Mouse (Mus musculus) forebrain, postnatal 0 days (tissue): ENCODE measurements at regions not wholly inside any gene's neighbourhood (a gene's known extent, or its start where the extent isn't known, plus 50 kb on each side); places are given as distances from the start of the nearest gene placed in this dataset.

Experiments used
- ATAC-seq: fragments of 200-750 bp; cut with Nextera tagmentation; 2 replicates; pipeline ENCODE4 v1.8.0; 2017; ENCODE audit warnings: mild to moderate bottlenecking, moderate library complexity
- DNase-seq: peaks from one replicate; pipeline ENCODE4 v3.0.0-alpha.2; 2015
- H3K27ac ChIP-seq: fragments of 300-500 bp; sonication (generic); 2 replicates; pipeline ENCODE4 v1.5.1; 2014; ENCODE audit warnings: low read depth, mild to moderate bottlenecking, antibody characterized with exemption, low read length, moderate library complexity, mixed read lengths
- H3K27me3 ChIP-seq: fragments of 300-500 bp; sonication (generic); 2 replicates; pipeline ENCODE4 v1.6.1; 2014; ENCODE audit warnings: mild to moderate bottlenecking, low read length, mixed read lengths; ENCODE audit not compliant: insufficient read depth
- H3K36me3 ChIP-seq: fragments of 300-500 bp; sonication (generic); 2 replicates; pipeline ENCODE4 v1.6.1; 2014; ENCODE audit warnings: mild to moderate bottlenecking, moderate library complexity; ENCODE audit not compliant: insufficient read depth
- H3K4me1 ChIP-seq: fragments of 300-500 bp; sonication (generic); 2 replicates; pipeline ENCODE4 v1.6.1; 2014; ENCODE audit warnings: antibody characterized with exemption; ENCODE audit not compliant: insufficient read depth
- H3K4me2 ChIP-seq: fragments of 300-500 bp; sonication (generic); 2 replicates; pipeline ENCODE4 v1.6.1; 2014; ENCODE audit warnings: low read depth, mild to moderate bottlenecking, moderate library complexity
- H3K4me3 ChIP-seq: fragments of 300-500 bp; sonication (generic); 2 replicates; pipeline ENCODE4 v1.5.1; 2014; ENCODE audit warnings: low read depth, low read length, mixed read lengths
- H3K9ac ChIP-seq: fragments of 300-500 bp; sonication (generic); 2 replicates; pipeline ENCODE4 v1.6.1; 2014; ENCODE audit warnings: mild to moderate bottlenecking
- H3K9me3 ChIP-seq: fragments of 300-500 bp; sonication (generic); 2 replicates; pipeline ENCODE4 v1.6.1; 2016; ENCODE audit warnings: low read length
- CTCF ChIP-seq: sonication (generic); IDR thresholded peaks from 2 replicates; pipeline ENCODE4 v1.5.1; 2016; ENCODE audit warnings: antibody characterized with exemption, control low read depth, low read depth
- WGBS: fragments of 180-500 bp; shearing (Covaris S2); extraction: QIAGEN DNeasy Blood & Tissue Kit; methylation state at CpG from one replicate; pipeline ENCODE4 v1.1.7; 2014; 5-methylcytosine and 5-hydroxymethylcytosine counted together

DNA sequence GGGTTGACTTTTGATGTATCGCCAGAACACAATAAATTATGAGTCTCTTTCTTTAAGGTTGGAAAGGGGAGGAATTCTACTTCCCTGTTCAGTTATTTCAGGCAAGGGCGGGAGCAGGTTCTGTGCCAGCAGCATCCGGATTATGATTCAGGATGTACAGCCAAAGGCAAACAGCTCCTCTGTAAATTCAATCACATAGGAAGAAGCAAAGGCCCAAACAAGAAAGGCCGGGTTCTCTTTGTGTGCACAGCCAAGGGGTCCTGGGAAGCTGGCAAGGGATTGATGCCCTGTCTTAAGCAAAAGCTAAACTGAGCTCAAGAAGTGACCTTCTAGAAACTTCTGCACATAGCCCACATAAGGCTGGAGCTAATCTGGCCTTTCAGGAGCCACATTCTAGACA lies 135.9 kb upstream of the Hes1 start:
- Histone ChIP-seq H3K27me3 (no peaks in the 10 kb centered on the region), H3K4me2 (no peak overlapping the region), H3K9me3 (no peaks in the 10 kb centered on the region), H3K27ac (no peak overlapping the region), H3K4me3 (no peak overlapping the region), H3K4me1 (no peaks in the 10 kb centered on the region), H3K36me3 (no peaks in the 10 kb centered on the region), H3K9ac (no peak overlapping the region)
- WGBS = 82% methylated on average over 4 of the region's 4 CpGs
- no peak for TF ChIP-seq CTCF
- ATAC-seq (no peak), DNase-seq (no peak)

GRCm38 (mm10) chr16:29931746-29932351 lies 132.3 kb upstream of the Hes1 start:
- Histone ChIP-seq H3K27ac (no peak overlapping the region), H3K9me3 (no peaks in the 10 kb centered on the region), H3K27me3 (no peaks in the 10 kb centered on the region), H3K4me2 (no peak overlapping the region), H3K36me3 (no peaks in the 10 kb centered on the region), H3K9ac (no peak overlapping the region), H3K4me1 (no peaks in the 10 kb centered on the region), H3K4me3 (no peak overlapping the region)
- 72% methylated on average over 10 of the region's 10 CpGs for WGBS
- no peak for DNase-seq
- no peak for TF ChIP-seq CTCF
- ATAC-seq = no peak

GRCm38 (mm10) chr16:29934649-29935048 lies 129.5 kb upstream of the Hes1 start:
- DNase-seq = no peak
- 74% methylated on average over 1 of the region's 1 CpGs for WGBS
- H3K36me3 ChIP-seq = no peaks in the 10 kb centered on the region
- TF ChIP-seq CTCF = no peak
- H3K9ac ChIP-seq = no peak overlapping the region
- no peaks in the 10 kb centered on the region for H3K9me3 ChIP-seq
- no peaks in the 10 kb centered on the region for H3K4me1 ChIP-seq
- no peaks in the 10 kb centered on the region for H3K27me3 ChIP-seq
- ATAC-seq = no peak
- no peak overlapping the region for H3K27ac ChIP-seq
- H3K4me3 ChIP-seq = no peak overlapping the region
- H3K4me2 ChIP-seq = no peak overlapping the region

- H3K9me3 ChIP-seq = no peaks in the 10 kb centered on the region
- WGBS = 96% methylated on average over 9 of the region's 9 CpGs
- ATAC-seq (no peak), DNase-seq (no peak)
- TF ChIP-seq CTCF = no peak
- no peak overlapping the region for H3K4me3 ChIP-seq
- H3K27me3 ChIP-seq = no peaks in the 10 kb centered on the region
- no peaks in the 10 kb centered on the region for H3K36me3 ChIP-seq
- H3K9ac ChIP-seq = no peak overlapping the region
- no peaks in the 10 kb centered on the region for H3K4me1 ChIP-seq
- no peak overlapping the region for H3K27ac ChIP-seq
- no peak overlapping the region for H3K4me2 ChIP-seq
Observed at GRCm38 (mm10) chr16:29938700-29939099, 125.5 kb upstream of the Hes1 start.

DNA sequence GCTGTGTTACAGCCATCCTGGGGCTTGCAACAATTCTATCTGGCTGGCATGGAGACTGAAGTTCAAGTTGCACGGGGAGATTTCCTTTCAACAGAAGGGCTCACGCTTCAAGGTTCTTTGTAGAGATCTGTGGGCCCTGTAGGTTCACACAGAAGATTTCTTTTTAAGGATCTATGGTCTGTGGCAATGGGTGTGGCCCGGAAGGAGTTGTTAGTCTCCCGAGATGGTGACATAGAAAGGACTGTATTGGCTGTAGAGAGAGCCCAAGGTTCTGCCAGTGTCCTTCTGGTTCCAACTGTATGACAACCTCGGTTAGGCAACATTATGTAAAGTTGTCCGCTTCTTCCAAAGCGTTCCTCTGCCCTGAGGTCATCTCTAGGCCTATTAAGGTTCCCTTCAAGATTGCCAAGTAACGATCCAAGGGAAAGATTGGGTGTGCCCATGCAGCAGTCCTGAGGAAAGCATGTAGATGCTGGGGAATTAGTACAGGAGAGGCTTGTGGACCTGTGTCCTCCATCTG lies 124.8 kb upstream of the Hes1 start:
- Histone ChIP-seq H3K4me3 (no peak overlapping the region), H3K36me3 (no peaks in the 10 kb centered on the region), H3K27me3 (no peaks in the 10 kb centered on the region), H3K9ac (no peak overlapping the region), H3K4me1 (no peaks in the 10 kb centered on the region), H3K9me3 (no peaks in the 10 kb centered on the region), H3K27ac (no peak overlapping the region), H3K4me2 (no peak overlapping the region)
- ATAC-seq (no peak), DNase-seq (no peak)
- 92% methylated on average over 8 of the region's 8 CpGs for WGBS
- TF ChIP-seq CTCF = no peak

DNA sequence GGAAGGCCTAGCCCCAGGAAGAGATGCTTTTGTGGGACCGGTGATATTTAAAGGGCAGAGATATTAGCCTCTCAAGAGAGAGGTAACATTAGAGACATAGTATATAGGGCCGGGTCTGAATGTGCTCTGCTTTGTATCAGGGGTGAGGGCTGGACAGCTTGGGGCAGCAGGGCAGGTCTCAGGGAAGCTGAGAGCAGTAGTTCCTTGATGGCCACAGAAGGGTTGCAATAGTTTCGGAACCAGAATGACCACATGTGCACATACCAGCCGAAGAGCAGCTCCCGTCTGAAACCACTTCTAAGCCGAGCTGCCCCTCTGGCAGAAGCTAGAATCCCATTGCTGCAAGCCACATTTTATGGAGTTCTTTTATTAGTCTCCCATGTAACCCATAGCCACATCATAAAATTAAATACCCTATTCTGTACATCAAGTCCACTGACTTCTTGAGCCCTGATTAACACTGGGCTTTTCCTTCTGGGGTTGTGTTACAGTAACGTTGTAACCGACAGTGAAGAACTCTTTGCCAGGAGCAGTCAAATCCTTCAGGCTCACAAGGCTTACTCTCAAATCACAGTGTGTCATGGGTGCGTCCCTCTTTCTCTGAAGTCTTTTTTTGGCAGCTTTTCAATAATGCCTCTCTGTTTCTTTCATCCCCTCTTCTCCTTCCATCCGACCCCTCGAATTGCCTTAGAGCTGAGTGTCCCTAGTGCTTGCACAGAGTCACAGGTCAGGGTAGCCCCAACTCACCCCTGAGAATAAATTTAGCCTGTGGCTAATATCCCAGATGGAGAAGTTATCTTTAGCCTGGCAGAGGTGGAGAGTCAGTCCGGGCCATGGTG lies 124.1 kb upstream of the Hes1 start:
- Histone ChIP-seq H3K36me3 (no peaks in the 10 kb centered on the region), H3K27me3 (no peaks in the 10 kb centered on the region), H3K9ac (no peak overlapping the region), H3K4me1 (no peaks in the 10 kb centered on the region), H3K4me3 (no peak overlapping the region), H3K4me2 (no peak overlapping the region), H3K9me3 (no peaks in the 10 kb centered on the region), H3K27ac (no peak overlapping the region)
- DNase-seq (no peak), ATAC-seq (no peak)
- no peak for TF ChIP-seq CTCF
- WGBS = 72% methylated on average over 12 of the region's 12 CpGs

GRCm38 (mm10) chr16:29942111-29942510 lies 122.1 kb upstream of the Hes1 start:
- no peaks in the 10 kb centered on the region for H3K9me3 ChIP-seq
- no peaks in the 10 kb centered on the region for H3K36me3 ChIP-seq
- H3K27me3 ChIP-seq = no peaks in the 10 kb centered on the region
- no peak overlapping the region for H3K27ac ChIP-seq
- H3K4me2 ChIP-seq = no peak overlapping the region
- no peak for ATAC-seq
- H3K9ac ChIP-seq = no peak overlapping the region
- no peak for TF ChIP-seq CTCF
- peaks cover 3% of the 10 kb centered on the region; the same call in 1 of the 2 replicates for H3K4me1 ChIP-seq
- H3K4me3 ChIP-seq = no peak overlapping the region
- DNase-seq = no peak
- 63% methylated on average over 7 of the region's 7 CpGs for WGBS
